Mouse (Mus musculus): ENCODE measurements around the gene Agbl4. TPM values are rescaled to one million over a fixed set of nuclear protein-coding genes. Genes with fewer than 3 reads are reported as not detected.

Gene Agbl4
- polyA plus RNA-seq, 1 experiment from 2014 or later, result 0.13 TPM

DNA sequence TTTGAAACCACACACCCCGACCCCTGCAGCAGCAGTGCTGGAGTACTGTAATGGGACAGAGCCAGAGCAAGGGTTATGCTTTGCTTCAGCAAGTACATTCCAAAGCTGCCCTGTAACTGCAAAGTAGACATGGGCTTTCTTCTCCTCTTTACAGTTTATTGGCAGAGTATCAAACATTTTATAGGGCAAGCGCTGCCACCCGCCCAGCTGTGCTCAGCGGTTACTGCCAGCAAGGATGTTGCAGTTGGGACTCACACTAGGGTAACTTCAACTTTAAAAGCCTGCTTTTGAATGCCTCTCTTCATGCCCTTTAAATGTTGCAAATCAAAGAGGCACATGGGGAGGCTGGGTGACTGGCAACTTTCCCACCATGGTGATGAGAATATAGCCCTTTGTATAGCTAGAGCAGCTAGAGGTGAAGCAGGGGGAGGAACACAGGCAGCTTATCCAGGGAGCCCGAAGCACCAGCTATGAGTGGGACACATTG lies 1293.6 kb downstream of the Agbl4 start:
- peak; percentile 33; the same call in 1 of the 2 replicates for ATAC-seq (ENCODE audit: insufficient read depth, low FRiP score, low read depth)
- H3K27ac ChIP-seq, result no peak overlapping the region
- no peaks in the 10 kb centered on the region; the same call in 1 of the 2 replicates for H3K4me1 ChIP-seq
- no peaks in the 10 kb centered on the region for H3K9me3 ChIP-seq
- no peak overlapping the region for H3K4me3 ChIP-seq (replicated peaks)
- 52% methylated on average over 5 of the region's 5 CpGs for WGBS
- no peak overlapping the region for H3K9ac ChIP-seq
- no peaks in the 10 kb centered on the region for H3K27me3 ChIP-seq (replicated peaks)
- no peaks in the 10 kb centered on the region for H3K36me3 ChIP-seq
- H3K4me2 ChIP-seq, result no peak overlapping the region

DNA sequence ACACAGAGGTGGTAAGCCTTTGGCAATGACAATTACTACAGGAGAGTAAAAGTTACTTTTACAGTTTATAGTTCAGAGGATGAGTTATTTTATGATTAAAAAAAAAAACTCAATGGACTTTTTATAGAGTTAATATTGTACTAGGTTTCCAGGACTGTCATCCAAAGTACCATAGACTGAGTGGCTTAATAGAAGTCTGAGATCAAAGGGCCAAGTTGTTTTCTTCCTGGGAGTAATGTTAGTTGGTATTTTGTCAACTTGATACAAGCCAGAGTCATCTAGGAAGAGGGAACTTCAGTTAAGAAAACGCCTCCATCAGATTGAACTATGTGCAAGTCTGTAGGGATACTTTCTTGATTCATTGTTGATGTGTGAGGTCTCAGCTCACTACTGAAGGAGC lies 1303.9 kb downstream of the Agbl4 start:
- Histone ChIP-seq H3K4me2 (no peak overlapping the region), H3K27me3 (replicated peaks) (no peaks in the 10 kb centered on the region)
- 48% methylated on average over 1 of the region's 1 CpGs for WGBS

GRCm38 (mm10) chr4:111704126-111704525 lies 1306.7 kb downstream of the Agbl4 start:
- Histone ChIP-seq H3K4me2 (no peak overlapping the region), H3K9me3 (no peaks in the 10 kb centered on the region), H3K4me3 (replicated peaks) (no peak overlapping the region), H3K27ac (no peak overlapping the region), H3K27me3 (replicated peaks) (no peaks in the 10 kb centered on the region), H3K4me1 (no peaks in the 10 kb centered on the region), H3K9ac (no peak overlapping the region), H3K36me3 (no peaks in the 10 kb centered on the region)
- WGBS, result 78% methylated on average over 2 of the region's 2 CpGs
- no peak for ATAC-seq (ENCODE audit: insufficient read depth, low FRiP score, low read depth)

More for the DNA sequence above, 1303.9 kb downstream of the Agbl4 start:
- no peaks in the 10 kb centered on the region for H3K36me3 ChIP-seq
- H3K4me1 ChIP-seq, result no peaks in the 10 kb centered on the region
- no peaks in the 10 kb centered on the region for H3K9me3 ChIP-seq
- ATAC-seq (ENCODE audit: insufficient read depth, low FRiP score, low read depth), result no peak
- H3K27ac ChIP-seq, result no peak overlapping the region
- H3K4me3 ChIP-seq (replicated peaks), result no peak overlapping the region
- H3K9ac ChIP-seq, result no peak overlapping the region

DNA sequence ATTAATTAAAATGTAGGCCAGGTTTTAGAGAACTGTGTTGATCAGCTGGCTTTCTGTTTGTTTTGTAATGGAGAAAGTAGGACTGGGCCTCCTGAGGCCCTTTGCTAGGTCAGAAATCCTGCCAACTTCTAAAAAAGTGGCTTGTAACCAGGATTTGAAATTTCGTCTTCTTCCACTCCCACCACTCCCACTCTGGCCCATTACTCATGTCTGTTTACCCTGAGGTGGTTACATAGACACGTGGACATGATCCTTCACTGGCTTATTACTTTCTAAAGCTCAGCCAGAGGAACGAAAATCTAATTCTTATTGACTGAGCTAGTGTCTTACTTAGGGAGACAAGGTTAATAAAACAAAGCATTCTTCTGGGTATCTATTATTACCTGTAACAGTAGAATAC lies 1307.5 kb downstream of the Agbl4 start:
- Histone ChIP-seq H3K27me3 (replicated peaks) (no peaks in the 10 kb centered on the region), H3K4me2 (no peak overlapping the region), H3K9ac (no peak overlapping the region), H3K27ac (no peak overlapping the region), H3K4me3 (replicated peaks) (no peak overlapping the region), H3K4me1 (no peaks in the 10 kb centered on the region), H3K9me3 (no peaks in the 10 kb centered on the region), H3K36me3 (no peaks in the 10 kb centered on the region)
- ATAC-seq (ENCODE audit: insufficient read depth, low FRiP score, low read depth), result no peak
- 29% methylated on average over 3 of the region's 3 CpGs for WGBS

Other genes with a start within 250 kb of the Agbl4 start
- 31.2 and 34.8 TPM in 2 replicates for gene Elavl4, start 45.8 kb upstream of the Agbl4 start, polyA plus RNA-seq (2015; fragmentation: Nextera tagmentation; extraction: Ambion mirVana)